Mouse (Mus musculus) thymus, postnatal 36 days (tissue): ENCODE results near the gene 9930021J03Rik.

ENCODE experiments used
- DNase-seq, 2 experiments: peaks; one replicate each; pipeline ENCODE4 v3.0.0; 2022; ENCODE audit warnings: mixed read lengths in 2 of 2

Gene 9930021J03Rik

DNA sequence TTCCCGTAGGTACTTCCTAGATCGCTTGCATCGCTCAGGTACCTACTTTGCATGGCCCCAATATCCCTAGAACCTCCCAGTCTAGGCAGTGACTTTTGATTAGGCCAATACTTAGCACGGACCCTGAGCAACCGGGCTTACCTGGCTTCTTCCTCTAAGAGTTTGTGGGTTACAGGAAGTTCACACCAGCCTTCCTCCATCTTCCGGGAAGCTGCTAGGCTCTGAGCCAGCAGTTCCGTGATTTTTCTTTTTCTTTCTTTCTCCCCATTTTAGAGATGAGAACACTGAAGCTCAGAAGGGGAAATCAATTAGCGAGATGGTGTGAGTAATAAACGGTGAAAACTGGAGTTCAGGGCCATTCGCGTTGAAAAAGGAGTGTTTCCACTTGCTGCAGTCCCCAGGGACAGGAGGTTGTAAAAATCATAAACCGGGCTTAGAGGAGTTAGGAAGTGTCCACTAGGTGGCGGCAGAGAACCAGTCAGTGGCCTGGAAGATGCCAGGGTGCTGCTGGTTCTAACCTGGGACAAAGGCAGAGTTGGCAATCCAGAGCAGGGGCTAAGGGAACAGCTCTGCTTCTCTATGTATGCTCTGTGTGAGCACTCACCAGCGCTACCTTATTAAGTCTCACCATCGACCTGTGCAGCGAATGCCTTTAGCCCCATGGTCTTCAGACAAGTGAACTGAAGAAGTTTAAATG is 121.8 kb downstream of the 9930021J03Rik start:
- DNase-seq = peak; percentile 68 to 75

DNA sequence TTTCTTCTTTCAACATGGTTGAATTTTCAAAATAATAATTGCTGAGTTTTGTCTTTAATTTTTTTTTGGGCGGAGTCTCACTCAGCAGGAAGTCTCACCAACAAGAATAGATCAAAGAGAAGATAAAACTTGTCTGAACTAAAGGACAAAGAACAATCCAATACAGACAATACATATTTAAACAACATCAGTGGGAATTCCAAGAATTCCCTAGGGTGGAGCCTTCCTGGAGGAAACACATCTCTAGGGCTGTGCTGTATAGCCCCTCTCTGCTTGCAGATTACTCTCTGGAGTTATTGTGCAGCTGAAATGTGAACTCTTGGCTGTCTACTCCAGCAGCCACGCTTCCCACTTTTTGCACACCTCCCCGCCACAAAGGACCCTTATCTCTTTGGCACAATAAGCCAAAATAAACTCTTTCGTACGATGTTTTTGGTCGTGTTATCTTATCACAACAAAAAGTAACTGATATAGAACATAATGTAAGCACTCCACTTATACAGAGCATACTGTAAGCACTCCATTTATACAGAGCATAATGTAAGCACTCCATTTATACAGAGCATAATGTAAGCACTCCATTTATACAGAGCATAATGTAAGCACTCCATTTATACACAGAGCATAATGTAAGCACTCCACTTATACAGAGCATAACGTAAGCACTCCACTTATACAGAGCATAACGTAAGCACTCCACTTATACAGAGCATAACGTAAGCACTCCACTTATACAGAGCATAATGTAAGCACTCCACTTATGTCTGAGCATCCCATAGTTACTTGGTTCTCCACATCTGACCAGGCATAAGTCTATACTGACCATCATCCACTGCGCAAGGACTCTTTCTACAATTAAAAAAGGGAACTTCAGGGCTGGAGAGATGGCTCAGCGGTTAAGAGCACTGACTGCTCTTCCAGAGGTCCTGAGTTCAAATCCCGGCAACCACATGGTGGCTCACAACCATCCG is 125.3 kb downstream of the 9930021J03Rik start:
- no peak for DNase-seq

DNA sequence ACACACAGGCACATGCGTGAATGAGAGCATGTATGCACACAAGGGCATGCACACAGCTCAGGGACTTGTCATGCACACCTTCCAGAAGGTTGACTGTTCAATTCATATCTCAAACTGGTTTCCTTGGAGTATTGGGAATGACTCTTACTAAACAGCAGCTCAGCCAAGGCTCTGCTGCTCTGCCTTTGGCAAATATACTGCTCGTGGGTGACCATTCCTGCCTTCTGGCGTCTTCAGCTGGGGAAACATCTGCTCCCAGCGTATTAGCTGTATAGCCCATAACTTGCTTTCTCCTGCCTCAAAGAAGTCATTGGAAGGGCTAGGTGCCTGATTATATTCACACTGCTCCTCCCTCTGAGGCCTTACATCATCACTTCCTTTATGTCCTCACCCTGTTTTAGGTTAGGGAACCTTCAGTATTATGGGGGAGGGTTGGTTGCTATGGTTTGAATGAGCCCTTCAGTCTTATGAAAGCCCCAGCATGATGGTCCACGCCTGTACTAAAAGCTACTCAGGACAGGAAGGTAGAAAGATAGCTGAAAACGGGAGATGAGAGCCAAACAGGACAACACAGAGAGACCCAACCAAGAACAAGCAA is 127.5 kb downstream of the 9930021J03Rik start:
- DNase-seq = no peak

DNA sequence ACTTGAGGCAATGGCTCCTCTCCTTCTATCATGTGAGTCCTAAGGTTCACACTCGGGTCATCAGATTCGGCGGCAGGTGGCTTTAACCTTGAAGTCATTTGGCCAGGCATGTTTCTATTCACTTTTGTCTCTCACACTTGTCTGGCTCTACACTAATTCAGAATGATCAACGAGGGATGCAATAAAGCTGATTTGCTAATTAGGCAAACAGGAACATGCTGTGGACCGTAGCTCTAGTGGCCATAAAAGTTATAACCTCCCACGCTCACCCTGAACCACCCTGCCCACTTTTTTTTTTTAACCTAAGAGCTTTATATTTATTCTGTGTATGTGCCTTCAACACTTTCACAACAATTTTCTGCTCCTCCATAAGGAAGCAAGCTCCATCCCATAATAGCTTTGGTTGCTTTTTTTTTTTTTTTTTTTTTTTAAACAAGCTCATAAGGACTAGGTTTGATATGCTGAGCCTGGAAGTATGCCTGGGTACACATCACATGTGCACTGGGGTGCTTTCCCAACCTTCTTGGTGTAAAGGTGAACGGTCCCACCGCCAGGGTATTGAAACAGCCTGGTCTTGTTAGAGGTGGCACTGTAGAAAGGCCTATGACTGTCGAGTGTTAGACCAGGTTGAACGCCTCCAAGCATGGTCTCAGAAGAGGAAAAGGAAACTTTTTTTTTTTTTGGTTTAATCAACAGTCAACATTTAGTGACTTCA is 129.2 kb downstream of the 9930021J03Rik start:
- no peak for DNase-seq

DNA sequence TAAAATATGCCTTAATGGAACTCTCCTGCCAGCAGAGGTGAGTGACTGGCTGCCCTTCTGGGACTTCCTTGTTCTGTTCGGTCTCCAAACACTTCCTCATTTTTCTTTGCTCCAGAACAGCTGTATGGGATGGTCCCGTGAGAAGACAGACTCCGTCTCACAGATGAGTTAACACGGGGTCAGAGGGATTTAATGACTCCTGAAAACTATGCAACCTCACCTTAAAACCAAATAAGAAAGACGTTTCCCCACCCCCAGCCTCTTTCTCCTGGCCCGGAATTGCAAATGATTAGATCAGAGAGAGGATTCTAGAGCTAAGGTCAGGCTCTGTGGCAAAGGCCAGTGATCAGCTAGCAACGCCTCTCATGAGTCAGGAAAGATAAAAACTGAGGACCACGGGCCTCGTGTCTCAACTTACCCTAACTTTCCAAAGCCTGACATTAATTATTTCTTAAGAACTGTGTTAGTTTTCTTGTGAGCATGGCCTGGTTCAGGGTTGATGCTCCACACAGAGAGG is 130.2 kb downstream of the 9930021J03Rik start:
- no peak for DNase-seq

DNA sequence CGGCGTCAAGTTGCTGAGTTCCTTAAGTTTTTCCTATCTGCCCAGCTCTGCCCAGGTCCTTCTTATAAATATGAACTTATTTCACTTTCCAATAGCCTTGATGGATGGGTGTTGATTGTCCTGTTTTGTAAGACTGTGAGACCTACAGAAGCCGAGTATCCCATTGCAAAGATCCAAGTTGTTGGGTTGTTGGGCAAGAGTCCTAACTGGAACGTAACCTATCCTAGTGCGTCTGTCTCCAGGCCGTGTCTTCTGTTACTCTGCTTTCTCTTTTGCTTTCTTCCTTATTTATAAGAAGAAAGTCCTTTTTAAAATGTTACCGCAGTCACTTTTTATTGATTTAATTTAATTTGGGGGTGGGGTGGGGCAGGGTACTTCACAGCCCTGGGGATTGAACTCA is 130.8 kb downstream of the 9930021J03Rik start:
- DNase-seq = no peak

DNA sequence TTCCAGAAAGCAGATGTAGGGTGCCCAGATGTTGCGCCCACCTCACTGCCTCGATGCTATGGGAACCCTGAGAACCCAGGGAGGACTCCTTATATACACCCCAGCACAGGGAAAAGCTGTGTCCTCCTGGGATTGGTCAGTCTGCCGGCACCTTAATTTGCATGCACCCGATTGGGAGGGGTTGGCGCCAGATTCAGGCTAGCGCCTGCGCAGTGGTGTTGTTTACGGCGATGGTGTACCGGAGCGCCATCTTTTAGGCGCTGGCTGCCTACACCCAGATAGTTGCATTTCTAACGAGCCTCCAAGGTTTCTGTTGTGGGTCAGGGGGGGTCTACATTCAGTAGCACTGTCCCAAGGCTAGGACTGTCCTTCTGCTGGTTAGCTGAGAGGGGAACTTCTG is 133.1 kb downstream of the 9930021J03Rik start:
- no peak for DNase-seq

DNA sequence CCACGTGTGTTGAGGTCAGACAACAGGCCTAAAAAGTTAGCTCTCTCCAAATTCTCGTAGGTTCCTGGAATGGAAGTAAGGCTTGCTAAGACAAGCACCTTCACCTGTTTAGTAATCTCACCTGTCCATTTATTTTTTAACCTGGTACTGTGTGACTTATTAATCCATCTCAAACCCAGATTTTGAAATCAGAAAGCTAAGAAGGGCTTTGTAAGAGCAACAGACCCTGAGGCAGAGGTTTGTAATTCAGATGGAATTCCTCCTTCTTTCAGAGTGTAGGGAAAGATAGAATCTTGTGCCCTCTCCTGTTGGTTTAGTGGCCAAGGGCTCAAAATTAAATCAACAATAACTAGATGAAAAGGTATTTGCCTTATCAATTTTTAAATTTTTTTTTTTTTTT is 134.6 kb downstream of the 9930021J03Rik start:
- DNase-seq = no peak

DNA sequence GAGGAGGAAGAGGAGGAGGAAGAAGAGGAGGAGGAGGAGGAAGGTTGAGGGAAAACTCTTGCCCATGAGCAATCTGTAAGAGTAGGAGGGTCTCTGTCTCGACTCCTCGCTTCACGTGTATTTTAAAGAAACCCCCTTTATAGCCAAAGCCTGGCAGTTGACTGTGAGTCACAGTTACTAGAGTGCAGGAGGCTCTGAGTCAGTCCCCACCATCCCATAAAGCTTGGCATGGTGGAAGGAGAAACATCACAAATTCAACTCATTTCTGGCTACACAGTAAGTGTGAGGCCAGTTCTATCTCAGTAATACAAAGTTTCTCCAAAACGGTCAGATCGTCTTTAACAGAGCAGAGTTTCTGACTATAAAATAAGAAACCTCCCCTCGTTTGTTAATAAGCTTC is 135.5 kb downstream of the 9930021J03Rik start:
- DNase-seq = no peak

DNA sequence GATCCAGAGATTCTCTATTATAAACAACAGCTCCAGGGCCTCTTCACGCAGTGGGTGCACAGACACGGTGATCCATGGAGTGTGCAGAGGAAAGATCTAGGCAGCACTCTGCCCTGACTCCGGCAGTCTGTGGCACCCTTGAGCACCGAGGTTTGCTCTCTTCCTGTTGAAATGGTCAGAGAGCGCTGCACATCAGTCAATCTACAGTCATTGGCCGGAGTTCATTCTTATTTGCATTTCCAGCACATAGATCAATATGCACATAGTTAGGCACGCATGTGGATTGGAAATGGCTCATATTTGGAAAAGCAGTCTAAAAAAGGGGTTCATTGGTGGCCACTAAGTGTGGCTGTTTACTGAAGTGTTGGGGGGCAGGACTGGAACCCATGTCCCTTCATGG is 137.7 kb downstream of the 9930021J03Rik start:
- DNase-seq = no peak

DNA sequence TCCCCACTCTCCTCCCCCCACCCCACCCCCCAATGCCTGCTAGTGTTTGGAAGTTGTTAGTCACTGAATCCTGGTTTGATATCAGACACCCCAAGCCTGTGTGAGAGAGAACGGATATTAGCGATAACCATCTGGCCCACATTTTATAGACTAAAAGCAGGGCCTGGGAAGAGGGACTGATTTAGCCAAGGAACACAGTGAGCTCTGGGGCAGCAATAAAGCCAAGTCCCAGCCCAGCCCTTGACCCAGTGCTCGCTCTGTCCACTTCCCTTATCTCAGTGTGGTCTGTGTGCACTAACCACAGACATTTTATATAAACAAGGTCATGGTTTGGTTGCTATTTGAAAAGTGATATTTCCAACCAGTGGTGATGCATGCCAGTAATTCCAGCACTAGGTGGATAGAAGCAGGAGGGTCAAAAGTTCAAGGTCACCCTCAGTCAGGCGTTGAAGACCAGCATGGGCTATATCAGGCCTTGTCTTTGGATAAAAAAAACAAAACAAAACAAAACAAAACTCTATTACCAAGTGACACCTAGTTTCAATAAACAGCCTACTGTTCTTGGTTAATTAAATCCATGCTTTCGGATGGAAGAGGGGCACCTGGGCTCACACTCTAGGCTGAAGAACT is 138.7 kb downstream of the 9930021J03Rik start:
- DNase-seq = no peak

DNA sequence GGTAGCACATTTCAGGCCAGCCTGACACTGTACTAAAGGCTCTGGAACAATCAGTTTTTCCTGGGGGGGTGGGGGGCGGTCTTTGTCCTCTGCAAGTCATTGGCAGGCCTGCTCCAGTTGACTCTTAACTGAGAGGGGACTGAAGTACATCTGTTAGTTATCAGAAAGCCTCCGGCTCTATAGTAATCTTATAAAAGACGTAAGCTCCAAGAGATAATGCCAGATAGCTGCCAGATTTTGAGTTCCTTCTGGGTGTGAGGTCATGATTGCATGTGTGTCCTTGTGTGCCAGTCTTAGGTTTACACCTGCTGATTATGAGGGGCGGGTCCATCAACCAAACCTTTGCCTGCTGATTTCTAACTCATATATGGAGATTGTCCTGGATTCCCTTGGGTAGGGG is 139.6 kb downstream of the 9930021J03Rik start:
- no peak for DNase-seq

DNA sequence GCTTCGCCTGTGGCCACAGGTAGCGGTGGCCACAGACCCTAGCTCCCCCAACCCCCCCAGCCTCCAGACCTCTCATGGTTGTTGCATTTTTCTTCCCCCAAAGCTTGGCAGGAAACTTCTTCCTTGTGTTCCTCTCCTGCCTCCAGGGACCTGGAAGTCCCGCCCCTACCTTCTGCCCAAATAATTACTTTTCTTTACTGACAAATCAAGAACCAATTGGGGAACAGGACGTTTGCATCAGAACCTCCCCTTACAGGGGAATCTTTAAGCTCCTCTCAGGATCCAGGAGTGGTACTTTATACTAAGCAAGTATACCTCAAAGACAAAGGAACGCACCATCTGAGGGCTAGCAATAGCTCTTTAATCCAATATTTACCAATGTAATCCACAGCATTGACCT is 140.9 kb downstream of the 9930021J03Rik start:
- no peak for DNase-seq
